Mouse (Mus musculus) CH12.LX (cell line): Measurements from ENCODE around the gene Mansc1. TPM values are rescaled to one million over a fixed set of nuclear protein-coding genes. Genes with fewer than 3 reads are reported as not detected.

ENCODE experiments used
- DNase-seq: peaks from one replicate; pipeline ENCODE4 v3.0.0-alpha.2; 2013; ENCODE audit errors: extremely low read depth
- H3K27ac ChIP-seq: 2 replicates; pipeline ENCODE4 v1.5.1; 2012; ENCODE audit warnings: low read depth, mild to moderate bottlenecking, control low read depth, moderate library complexity; ENCODE audit not compliant: insufficient read depth
- H3K27me3 ChIP-seq: replicated peaks from 2 replicates; pipeline ENCODE3; 2012; ENCODE audit warnings: inconsistent platforms
- H3K36me3 ChIP-seq, 2 experiments: replicated peaks in 1 of 2; 2 replicates each; pipeline versions ENCODE3 to v1.6.1; 2012; ENCODE audit warnings: inconsistent platforms in 1 of 2, low read length in 1 of 2, mild to moderate bottlenecking in 1 of 2, mixed read lengths in 1 of 2, moderate library complexity in 1 of 2; ENCODE audit not compliant: control insufficient read depth in 1 of 2, insufficient read depth in 1 of 2
- H3K4me1 ChIP-seq, 2 experiments: 2 replicates each; pipeline ENCODE4 v1.6.1; 2012; ENCODE audit warnings: inconsistent platforms in 1 of 2, moderate library complexity in 1 of 2; ENCODE audit not compliant: insufficient read depth in 2 of 2, control insufficient read depth in 1 of 2
- H3K4me2 ChIP-seq: 2 replicates; pipeline ENCODE4 v1.6.1; 2012; ENCODE audit warnings: low read depth, mild to moderate bottlenecking, control low read depth; ENCODE audit not compliant: poor library complexity, insufficient read depth, severe bottlenecking
- H3K4me3 ChIP-seq, 3 experiments: fragments of 150-350 bp in 1 of 3; sonication (generic) in 1 of 3; replicated peaks in 1 of 3; 2 replicates each; pipeline versions ENCODE3 to v1.5.1; 2011 to 2012; ENCODE audit warnings: low read depth in 2 of 3, low read length in 2 of 3, mild to moderate bottlenecking in 2 of 3, moderate library complexity in 2 of 3, control low read depth in 1 of 3, improper control_type of control experiment in 1 of 3, inconsistent platforms in 1 of 3, mixed read lengths in 1 of 3; ENCODE audit not compliant: poor library complexity in 1 of 3
- H3K79me2 ChIP-seq: replicated peaks from 2 replicates; pipeline ENCODE4 v1.6.1; 2012; ENCODE audit warnings: mild to moderate bottlenecking, moderate library complexity; ENCODE audit not compliant: control insufficient read depth, poor library complexity, insufficient read depth, severe bottlenecking; ENCODE audit errors: extremely low read depth
- H3K9ac ChIP-seq: 2 replicates; pipeline ENCODE4 v1.6.1; 2012; ENCODE audit warnings: low read depth, mild to moderate bottlenecking, control low read depth, moderate library complexity; ENCODE audit not compliant: insufficient read depth
- H3K9me3 ChIP-seq: replicated peaks from 2 replicates; pipeline ENCODE3; 2012; ENCODE audit warnings: low read length, inconsistent platforms, mixed read lengths
- BHLHE40 ChIP-seq: IDR thresholded peaks from 2 replicates; pipeline ENCODE4 v1.6.1; 2011; ENCODE audit warnings: mild to moderate bottlenecking, low read depth, low read length, improper control_type of control experiment
- CHD1 ChIP-seq: IDR thresholded peaks from 2 replicates; pipeline ENCODE4 v1.6.1; 2012; ENCODE audit warnings: low read depth, low read length, improper control_type of control experiment, inconsistent platforms
- CHD2 ChIP-seq: IDR thresholded peaks from 2 replicates; pipeline ENCODE4 v1.6.1; 2011; ENCODE audit warnings: low read length, improper control_type of control experiment
- CTCF ChIP-seq, 2 experiments: IDR thresholded peaks in 1 of 2; conservative IDR thresholded peaks in 1 of 2; 2 replicates each; pipeline ENCODE4 v1.5.1; 2011 to 2012; ENCODE audit warnings: low read depth in 2 of 2, low read length in 2 of 2, improper control_type of control experiment in 1 of 2, inconsistent platforms in 1 of 2, mild to moderate bottlenecking in 1 of 2, moderate library complexity in 1 of 2
- E2F4 ChIP-seq: IDR thresholded peaks from 2 replicates; pipeline ENCODE4 v1.6.1; 2011; ENCODE audit warnings: low read depth, low read length, improper control_type of control experiment; ENCODE audit not compliant: insufficient replicate concordance
- EP300 ChIP-seq: IDR thresholded peaks from 2 replicates; pipeline ENCODE4 v1.6.1; 2011; ENCODE audit warnings: low read length, improper control_type of control experiment
- ETS1 ChIP-seq: conservative IDR thresholded peaks from 2 replicates; pipeline ENCODE4 v1.6.1; 2012; ENCODE audit warnings: low read depth, mild to moderate bottlenecking, inconsistent platforms, low read length, improper control_type of control experiment, moderate library complexity
- GABPA ChIP-seq: IDR thresholded peaks from 2 replicates; pipeline ENCODE4 v1.6.1; 2012; ENCODE audit warnings: low read depth, low read length, improper control_type of control experiment, inconsistent platforms; ENCODE audit not compliant: insufficient replicate concordance
- HCFC1 ChIP-seq: IDR thresholded peaks from 2 replicates; pipeline ENCODE4 v1.6.1; 2012; ENCODE audit warnings: low read depth, mild to moderate bottlenecking, inconsistent platforms, low read length, improper control_type of control experiment
- IRF4 ChIP-seq: IDR thresholded peaks from 2 replicates; pipeline ENCODE4 v1.6.1; 2014; ENCODE audit warnings: low read depth, mild to moderate bottlenecking, inconsistent platforms, low read length, improper control_type of control experiment
- KAT2A ChIP-seq: IDR thresholded peaks from 2 replicates; pipeline ENCODE4 v1.6.1; 2012; ENCODE audit warnings: low read length, improper control_type of control experiment, inconsistent platforms; ENCODE audit not compliant: insufficient replicate concordance
- MAFK ChIP-seq: IDR thresholded peaks from 2 replicates; pipeline ENCODE4 v1.6.1; 2011; ENCODE audit warnings: low read length, improper control_type of control experiment; ENCODE audit not compliant: insufficient replicate concordance
- MAX ChIP-seq: IDR thresholded peaks from 2 replicates; pipeline ENCODE4 v1.6.1; 2011; ENCODE audit warnings: low read length, improper control_type of control experiment
- MYC ChIP-seq: IDR thresholded peaks from 2 replicates; pipeline ENCODE4 v1.6.1; 2011; ENCODE audit warnings: low read depth, mild to moderate bottlenecking, improper control_type of control experiment, low read length
- PAX5 ChIP-seq: IDR thresholded peaks from 2 replicates; pipeline ENCODE4 v1.6.1; 2012; ENCODE audit warnings: low read length, inconsistent platforms, mixed read lengths
- POLR2AphosphoS2 ChIP-seq: IDR thresholded peaks from 2 replicates; pipeline ENCODE4 v1.6.1; 2011; ENCODE audit warnings: low read depth, low read length, improper control_type of control experiment
- RAD21 ChIP-seq: IDR thresholded peaks from 2 replicates; pipeline ENCODE4 v1.6.1; 2011; ENCODE audit warnings: low read depth, mild to moderate bottlenecking, low read length, improper control_type of control experiment, moderate library complexity
- RCOR1 ChIP-seq: conservative IDR thresholded peaks from 2 replicates; pipeline ENCODE4 v1.6.1; 2012; ENCODE audit warnings: low read depth, mild to moderate bottlenecking, inconsistent platforms, low read length, improper control_type of control experiment
- SMC3 ChIP-seq: IDR thresholded peaks from 2 replicates; pipeline ENCODE4 v1.6.1; 2011; ENCODE audit warnings: low read depth, low read length, improper control_type of control experiment
- TBP ChIP-seq: conservative IDR thresholded peaks from 2 replicates; pipeline ENCODE4 v1.6.1; 2011; ENCODE audit warnings: low read depth, low read length, improper control_type of control experiment
- TCF12 ChIP-seq: IDR thresholded peaks from 2 replicates; pipeline ENCODE4 v1.6.1; 2014; ENCODE audit warnings: low read depth, mild to moderate bottlenecking, inconsistent platforms, low read length, improper control_type of control experiment
- UBTF ChIP-seq: IDR thresholded peaks from 2 replicates; pipeline ENCODE4 v1.6.1; 2012; ENCODE audit warnings: low read depth, mild to moderate bottlenecking, inconsistent platforms, low read length, improper control_type of control experiment, moderate library complexity
- USF1 ChIP-seq: IDR thresholded peaks from 2 replicates; pipeline ENCODE4 v1.6.1; 2014; ENCODE audit warnings: low read depth, mild to moderate bottlenecking, inconsistent platforms, low read length, improper control_type of control experiment
- ZC3H11A ChIP-seq: IDR thresholded peaks from 2 replicates; pipeline ENCODE4 v1.6.1; 2012; ENCODE audit warnings: low read depth, mild to moderate bottlenecking, inconsistent platforms, low read length, improper control_type of control experiment
- ZKSCAN1 ChIP-seq: IDR thresholded peaks from 2 replicates; pipeline ENCODE4 v1.6.1; 2012; ENCODE audit warnings: low read depth, inconsistent platforms, low read length, improper control_type of control experiment, borderline replicate concordance
- ZMIZ1 ChIP-seq: IDR thresholded peaks from 2 replicates; pipeline ENCODE4 v1.6.1; 2012; ENCODE audit warnings: low read depth, mild to moderate bottlenecking, inconsistent platforms, low read length, improper control_type of control experiment
- dilution Hi-C: fragments of 300-500 bp; cut with MboI; formaldehyde crosslinking; loops from 2 replicates; pipeline ENCODE4 v1.14.3; 2020; ENCODE audit warnings: low sequenced_read_pairs; ENCODE audit not compliant: extremely low pct_unique_long_range_greater_than_20kb, extremely low pct_ligation_motif_present
- in situ Hi-C: fragments of 300-500 bp; cut with MboI; formaldehyde crosslinking; loops from 3 replicates; pipeline ENCODE4 v1.14.3; 2019; ENCODE audit warnings: low sequenced_read_pairs, low pct_ligation_motif_present, low pct_unique_long_range_greater_than_20kb, mixed read lengths
- polyA plus RNA-seq: library from polyadenylated mRNA; unstranded; fragments of >175 nt; gene quantifications from 2 replicates; pipeline ENCODE4 v1.2.1, GENCODE M21; 2012; ENCODE audit warnings: low read depth; ENCODE audit not compliant: insufficient read length
- total RNA-seq, 2 experiments: library from RNA; depleted of rRNA; stranded (reverse); fragments of 300-350 nt in 1 of 2; fragments of >200 nt in 1 of 2; gene quantifications; 2 replicates each; pipeline ENCODE4 v1.2.3; 2012 to 2014

The Mansc1 gene
- total and polyA plus RNA-seq, 3 experiments = not detected

- TF ChIP-seq CHD1 = no peak
- TF ChIP-seq E2F4 = no peak
- TF ChIP-seq USF1 = no peak
- TF ChIP-seq POLR2AphosphoS2 = no peak
- no peak for TF ChIP-seq CHD2
- no peak for TF ChIP-seq CTCF (conservative IDR thresholded peaks at IDR 0.05 in 1 of 2, IDR thresholded peaks at IDR 0.05 in 1 of 2; ENCODE audit: low read depth in 2 of 2, low read length in 2 of 2)
- TF ChIP-seq MAFK = no peak
- TF ChIP-seq HCFC1 = no peak
- TF ChIP-seq BHLHE40 = no peak
- TF ChIP-seq UBTF = no peak
- no peak for TF ChIP-seq SMC3
- TF ChIP-seq GABPA = no peak
- no peak for TF ChIP-seq EP300
- TF ChIP-seq ETS1 = no peak
- TF ChIP-seq ZKSCAN1 = no peak
- TF ChIP-seq TCF12 = no peak
- no peak for TF ChIP-seq MYC
- TF ChIP-seq KAT2A = no peak
- H3K4me1 ChIP-seq = peaks cover 0 to 8% of the 10 kb centered on the region in 2 experiments; a peak in 2 of 4 replicates
- no peak overlapping the region for H3K4me2 ChIP-seq
- H3K9ac ChIP-seq = no peak overlapping the region
- H3K27ac ChIP-seq = no peak overlapping the region
- H3K4me3 ChIP-seq = no peak overlapping the region
- H3K9me3 ChIP-seq = no peaks in the 10 kb centered on the region
- H3K27me3 ChIP-seq = no peaks in the 10 kb centered on the region
- in situ Hi-C loops = loop anchor here (25.0 kb wide), 1 partner anchor 351 kb away; the partner anchor contains the start of gene Apold1
- dilution Hi-C loops = no loop called here
- H3K79me2 ChIP-seq = no peaks in the 10 kb centered on the region
- DNase-seq = no peak
- H3K36me3 ChIP-seq = no peaks in the 10 kb centered on the region
These were observed 4.2 kb upstream of the Mansc1 start for GRCm38 (mm10) chr6:134636476-134636875.

- no peak overlapping the region for H3K9ac ChIP-seq
- DNase-seq = no peak
- dilution Hi-C loops = no loop called here
- H3K36me3 ChIP-seq = no peaks in the 10 kb centered on the region
- in situ Hi-C loops = loop anchor here (25.0 kb wide), 1 partner anchor 354 kb away; the partner anchor contains the start of gene Apold1
- TF ChIP-seq ZC3H11A = no peak
- TF ChIP-seq E2F4 = no peak
- TF ChIP-seq TBP = no peak
- TF ChIP-seq MAX = no peak
- no peak for TF ChIP-seq BHLHE40
- TF ChIP-seq IRF4 = no peak
- no peak for TF ChIP-seq ETS1
- no peak for TF ChIP-seq TCF12
- TF ChIP-seq RCOR1 = no peak
- no peak for TF ChIP-seq UBTF
- no peak for TF ChIP-seq ZMIZ1
- TF ChIP-seq EP300 = no peak
- no peak for TF ChIP-seq RAD21
- no peak for TF ChIP-seq PAX5
- H3K9me3 ChIP-seq = no peaks in the 10 kb centered on the region
- H3K4me1 ChIP-seq = peaks cover 0 to 8% of the 10 kb centered on the region in 2 experiments; a peak in 2 of 4 replicates
- H3K27me3 ChIP-seq = no peaks in the 10 kb centered on the region
- no peak overlapping the region for H3K4me3 ChIP-seq
- H3K79me2 ChIP-seq = no peaks in the 10 kb centered on the region
- H3K4me2 ChIP-seq = no peak overlapping the region
- H3K27ac ChIP-seq = no peak overlapping the region
These were observed 1.3 kb upstream of the Mansc1 start for GRCm38 (mm10) chr6:134633553-134633952.
